Mouse (Mus musculus) erythroblast, embryonic 14.5 days (primary cell): ENCODE data around the gene F2r.

Experiments used
- GATA1 ChIP-seq: IDR thresholded peaks from 2 replicates; pipeline ENCODE4 v1.6.1; 2012; ENCODE audit warnings: low read length, inconsistent platforms, mixed read lengths
- TAL1 ChIP-seq: IDR thresholded peaks from 3 replicates; pipeline ENCODE4 v1.6.1; 2012; ENCODE audit warnings: low read length, inconsistent platforms, mixed read lengths

DNA sequence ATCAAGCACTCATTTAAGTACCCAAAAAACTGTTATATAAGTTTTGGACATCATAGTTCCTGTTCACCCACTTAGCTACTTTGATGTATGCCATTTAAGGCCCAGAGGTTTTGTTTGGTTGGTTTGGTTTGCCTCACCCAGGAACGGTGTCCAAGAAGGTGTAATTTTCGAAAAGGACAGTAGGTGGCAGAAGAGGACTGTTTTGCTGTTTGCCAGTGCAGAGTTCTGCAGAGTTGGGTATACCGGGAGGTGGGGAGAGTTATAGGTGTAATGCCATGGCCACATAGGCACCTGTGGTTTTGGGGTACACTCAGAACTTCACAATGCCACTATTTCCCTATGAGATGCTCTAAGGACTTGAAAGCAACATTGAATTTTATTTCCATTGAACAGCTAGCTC lies 54.6 kb downstream of the F2r start:
- no peak for TF ChIP-seq TAL1
- no peak for TF ChIP-seq GATA1
